Mouse (Mus musculus) limb, embryonic 13.5 days (tissue): ENCODE measurements around the gene Slc32a1. TPM values are rescaled to one million over a fixed set of nuclear protein-coding genes. Genes with fewer than 3 reads are reported as not detected.

Source experiments
- ATAC-seq: fragments of 200-750 bp; cut with Nextera tagmentation; 2 replicates; pipeline ENCODE4 v1.8.0; 2017; ENCODE audit warnings: low read depth, moderate number of reproducible peaks, moderate TSS enrichment; ENCODE audit not compliant: low FRiP score
- H3K27ac ChIP-seq: fragments of 300-500 bp; sonication (generic); 2 replicates; pipeline ENCODE4 v1.5.1; 2015; ENCODE audit warnings: inconsistent platforms, mild to moderate bottlenecking, moderate library complexity
- H3K27me3 ChIP-seq: fragments of 300-500 bp; sonication (generic); 2 replicates; pipeline ENCODE4 v1.6.1; 2015; ENCODE audit warnings: mild to moderate bottlenecking, inconsistent platforms
- H3K36me3 ChIP-seq: fragments of 300-500 bp; sonication (generic); 2 replicates; pipeline ENCODE4 v1.6.1; 2015; ENCODE audit warnings: inconsistent platforms, mild to moderate bottlenecking, moderate library complexity
- H3K4me1 ChIP-seq: fragments of 300-500 bp; sonication (generic); 2 replicates; pipeline ENCODE4 v1.6.1; 2015; ENCODE audit warnings: inconsistent platforms
- H3K4me2 ChIP-seq: fragments of 300-500 bp; sonication (generic); replicated peaks from 2 replicates; pipeline ENCODE4 v1.6.1; 2015; ENCODE audit warnings: inconsistent platforms, mild to moderate bottlenecking, moderate library complexity
- H3K4me3 ChIP-seq: fragments of 300-500 bp; sonication (generic); 2 replicates; pipeline ENCODE4 v1.5.1; 2015; ENCODE audit warnings: moderate library complexity, mild to moderate bottlenecking, inconsistent platforms
- H3K9ac ChIP-seq: fragments of 300-500 bp; sonication (generic); 2 replicates; pipeline ENCODE4 v1.6.1; 2015; ENCODE audit warnings: mild to moderate bottlenecking, inconsistent platforms
- H3K9me3 ChIP-seq: fragments of 300-500 bp; sonication (generic); 2 replicates; pipeline ENCODE4 v1.6.1; 2016; ENCODE audit warnings: inconsistent platforms
- WGBS: fragments of 180-500 bp; shearing (Covaris S2); methylation state at CpG from one replicate; pipeline ENCODE4 v1.1.7; 2015; 5-methylcytosine and 5-hydroxymethylcytosine counted together
- polyA plus RNA-seq: library from polyadenylated mRNA; unstranded; fragments of >200 nt; fragmentation: Nextera tagmentation; extraction: Ambion mirVana; gene quantifications from 2 replicates; pipeline ENCODE4 v1.2.1, GENCODE M21; 2015

Gene Slc32a1
- polyA plus RNA-seq, 1 experiment from 2014 or later: not detected

- ATAC-seq: no peak
- no peak overlapping the region for H3K27ac ChIP-seq
- H3K9me3 ChIP-seq: no peaks in the 10 kb centered on the region
- H3K27me3 ChIP-seq: peaks cover 49% of the 10 kb centered on the region
- H3K4me2 ChIP-seq: no peak overlapping the region
- peaks cover 5% of the 10 kb centered on the region; the same call in 1 of the 2 replicates for H3K4me1 ChIP-seq
- H3K9ac ChIP-seq: no peak overlapping the region
- 38% methylated on average over 7 of the region's 7 CpGs for WGBS
- H3K4me3 ChIP-seq: no peak overlapping the region
- no peaks in the 10 kb centered on the region for H3K36me3 ChIP-seq
These were observed 15.0 kb upstream of the Slc32a1 start for GRCm38 (mm10) chr2:158595577-158595976.

- 68% methylated on average over 1 of the region's 1 CpGs for WGBS
- Histone ChIP-seq H3K4me2 (no peak overlapping the region), H3K36me3 (no peaks in the 10 kb centered on the region), H3K9ac (no peak overlapping the region), H3K9me3 (no peaks in the 10 kb centered on the region), H3K4me3 (no peak overlapping the region), H3K4me1 (peaks cover 5% of the 10 kb centered on the region; the same call in 1 of the 2 replicates), H3K27ac (no peak overlapping the region), H3K27me3 (peaks cover 61% of the 10 kb centered on the region)
- no peak for ATAC-seq
These were observed 13.8 kb upstream of the Slc32a1 start for GRCm38 (mm10) chr2:158596803-158597202.

GRCm38 (mm10) chr2:158600517-158600916 is 10.1 kb upstream of the Slc32a1 start:
- Histone ChIP-seq H3K27ac (no peak overlapping the region), H3K36me3 (no peaks in the 10 kb centered on the region), H3K27me3 (peaks cover 85% of the 10 kb centered on the region), H3K9ac (no peak overlapping the region), H3K9me3 (no peaks in the 10 kb centered on the region), H3K4me3 (no peak overlapping the region), H3K4me2 (no peak overlapping the region), H3K4me1 (peaks cover 4% of the 10 kb centered on the region; the same call in 1 of the 2 replicates)
- 13% methylated on average over 3 of the region's 3 CpGs for WGBS
- ATAC-seq: no peak

GRCm38 (mm10) chr2:158601326-158601725 is 9.2 kb upstream of the Slc32a1 start:
- 81% methylated on average over 1 of the region's 1 CpGs for WGBS
- H3K27me3 ChIP-seq: peaks cover 85% of the 10 kb centered on the region

GRCm38 (mm10) chr2:158602663-158603062 is 7.9 kb upstream of the Slc32a1 start:
- Histone ChIP-seq H3K4me1 (peaks cover 3% of the 10 kb centered on the region; the same call in 1 of the 2 replicates), H3K9me3 (no peaks in the 10 kb centered on the region), H3K27me3 (peaks cover 95% of the 10 kb centered on the region), H3K9ac (no peak overlapping the region), H3K4me3 (no peak overlapping the region), H3K36me3 (no peaks in the 10 kb centered on the region), H3K27ac (no peak overlapping the region), H3K4me2 (no peak overlapping the region)
- ATAC-seq: peak; percentile 19; the same call in 1 of the 2 replicates
- WGBS: 13% methylated on average over 15 of the region's 15 CpGs

More at GRCm38 (mm10) chr2:158601326-158601725, 9.2 kb upstream of the Slc32a1 start:
- Histone ChIP-seq H3K9ac (no peak overlapping the region), H3K9me3 (no peaks in the 10 kb centered on the region), H3K27ac (no peak overlapping the region), H3K36me3 (no peaks in the 10 kb centered on the region), H3K4me1 (peaks cover 3% of the 10 kb centered on the region; the same call in 1 of the 2 replicates), H3K4me2 (no peak overlapping the region), H3K4me3 (no peak overlapping the region)
- ATAC-seq: no peak

- ATAC-seq: no peak
- no peaks in the 10 kb centered on the region for H3K9me3 ChIP-seq
- no peak overlapping the region for H3K27ac ChIP-seq
- H3K4me3 ChIP-seq: no peak overlapping the region
- H3K9ac ChIP-seq: no peak overlapping the region
- peaks cover 15% of the 10 kb centered on the region for H3K4me1 ChIP-seq
- peaks cover 97% of the 10 kb centered on the region for H3K27me3 ChIP-seq
- 7% methylated on average over 4 of the region's 4 CpGs for WGBS
- no peaks in the 10 kb centered on the region for H3K36me3 ChIP-seq
- no peak overlapping the region for H3K4me2 ChIP-seq
These were observed 4.0 kb upstream of the Slc32a1 start for GRCm38 (mm10) chr2:158606511-158606964.

GRCm38 (mm10) chr2:158609681-158610080 is 886 bp upstream of the Slc32a1 start:
- H3K4me3 ChIP-seq: peak overlapping the region; percentile 11; the same call in 1 of the 2 replicates
- no peak for ATAC-seq
- WGBS: 1% methylated on average over 27 of the region's 27 CpGs
- H3K4me1 ChIP-seq: peaks cover 24% of the 10 kb centered on the region
- no peaks in the 10 kb centered on the region for H3K36me3 ChIP-seq
- no peak overlapping the region for H3K9ac ChIP-seq
- H3K27me3 ChIP-seq: peaks cover 100% of the 10 kb centered on the region
- H3K9me3 ChIP-seq: no peaks in the 10 kb centered on the region
- H3K27ac ChIP-seq: no peak overlapping the region
- H3K4me2 ChIP-seq: no peak overlapping the region; the same call in 1 of the 2 replicates

- ATAC-seq: no peak
- H3K4me2 ChIP-seq: peak overlapping the region; percentile 54
- no peaks in the 10 kb centered on the region for H3K36me3 ChIP-seq
- H3K9ac ChIP-seq: no peak overlapping the region
- no peaks in the 10 kb centered on the region for H3K9me3 ChIP-seq
- H3K4me1 ChIP-seq: peaks cover 37% of the 10 kb centered on the region
- peak overlapping the region; percentile 30 for H3K4me3 ChIP-seq
- no peak overlapping the region for H3K27ac ChIP-seq
- peaks cover 100% of the 10 kb centered on the region for H3K27me3 ChIP-seq
- WGBS: 1% methylated on average over 30 of the region's 30 CpGs
These were observed 756 bp downstream of the Slc32a1 start for GRCm38 (mm10) chr2:158611326-158611719.

GRCm38 (mm10) chr2:158611726-158612670 is 1.4 kb downstream of the Slc32a1 start:
- 0 out of 2 replicates have a peak overlapping the region, but pooled peaks have one; percentile 30 for H3K4me3 ChIP-seq
- H3K9me3 ChIP-seq: no peaks in the 10 kb centered on the region
- H3K27me3 ChIP-seq: peaks cover 100% of the 10 kb centered on the region
- no peak overlapping the region for H3K4me2 ChIP-seq
- H3K4me1 ChIP-seq: peaks cover 38% of the 10 kb centered on the region
- ATAC-seq: no peak
- H3K36me3 ChIP-seq: no peaks in the 10 kb centered on the region
- WGBS: 3% methylated on average over 30 of the region's 30 CpGs
- H3K9ac ChIP-seq: no peak overlapping the region
- H3K27ac ChIP-seq: no peak overlapping the region

GRCm38 (mm10) chr2:158612671-158613250 is 2.2 kb downstream of the Slc32a1 start:
- WGBS: 4% methylated on average over 10 of the region's 10 CpGs

GRCm38 (mm10) chr2:158613541-158614417 is 3.2 kb downstream of the Slc32a1 start:
- WGBS: 3% methylated on average over 53 of the region's 53 CpGs
- no peaks in the 10 kb centered on the region for H3K9me3 ChIP-seq
- no peak for ATAC-seq
- H3K4me1 ChIP-seq: peaks cover 38% of the 10 kb centered on the region
- H3K4me2 ChIP-seq: no peak overlapping the region
- no peak overlapping the region for H3K9ac ChIP-seq
- peaks cover 100% of the 10 kb centered on the region for H3K27me3 ChIP-seq
- no peak overlapping the region for H3K27ac ChIP-seq
- H3K4me3 ChIP-seq: 0 out of 2 replicates have a peak overlapping the region, but pooled peaks have one; percentile 22
- H3K36me3 ChIP-seq: no peaks in the 10 kb centered on the region

More at GRCm38 (mm10) chr2:158612671-158613250, 2.2 kb downstream of the Slc32a1 start:
- ATAC-seq: no peak
- no peak overlapping the region for H3K4me3 ChIP-seq
- H3K9ac ChIP-seq: no peak overlapping the region
- H3K4me2 ChIP-seq: no peak overlapping the region
- no peaks in the 10 kb centered on the region for H3K36me3 ChIP-seq
- H3K27ac ChIP-seq: no peak overlapping the region
- peaks cover 100% of the 10 kb centered on the region for H3K27me3 ChIP-seq
- H3K4me1 ChIP-seq: peaks cover 38% of the 10 kb centered on the region
- H3K9me3 ChIP-seq: no peaks in the 10 kb centered on the region
